Mouse (Mus musculus): ENCODE measurements around the gene Gm14698. TPM values are rescaled to one million over a fixed set of nuclear protein-coding genes. Genes with fewer than 3 reads are reported as not detected.
"Not testable (repeated sequence)": the region's sequence is repeated elsewhere in the genome, so short reads cannot be mapped to it uniquely, and the experiment has no call there.

The Gm14698 gene
- total RNA-seq (2021), result 1 to 10 TPM in 1 of 2 experiments, under 1 TPM in 1; 0.46 to 1.5 TPM
- long read RNA-seq, experiment 1, full-length matches to known transcripts, result 16 of 16 reads
- long read RNA-seq, experiment 1, partial matches to known transcripts, result 0 of 16 reads
- long read RNA-seq, experiment 1, other reads (novel, unspliced or antisense), result 0 of 16 reads
- long read RNA-seq, experiment 2, full-length matches to known transcripts, result 2 of 2 reads
- long read RNA-seq, experiment 2, partial matches to known transcripts, result 0 of 2 reads
- long read RNA-seq, experiment 2, other reads (novel, unspliced or antisense), result 0 of 2 reads

- DNase-seq, result peak in 1 of 2 experiments; percentile 1
Observed at GRCm38 (mm10) chrX:68821059-68821458, at the start of gene Gm14698. Gene Gm14698 (plus strand): TSS chrX:68821093.

GRCm38 (mm10) chrX:68820449-68820848 lies 444 bp upstream of the Gm14698 start:
- DNase-seq, result not testable (repeated sequence)

- DNase-seq, result no peak
Observed at GRCm38 (mm10) chrX:68839548-68840444, 18.9 kb downstream of the Gm14698 start.

GRCm38 (mm10) chrX:68865145-68865544 lies 44.3 kb downstream of the Gm14698 start:
- no peak for DNase-seq

Other genes starting within 250 kb of the Gm14698 start
- 10 to 100 TPM; 48.3 to 49.3 TPM for gene Fmr1, start 142.6 kb upstream of the Gm14698 start, total RNA-seq (2021)
- gene Fmr1nb, start 59.3 kb upstream of the Gm14698 start, total RNA-seq (2021), result under 1 TPM; 0.89 to 0.93 TPM
- gene Gm6812, start 72.0 kb downstream of the Gm14698 start, total RNA-seq (2021), result not detected

All from adrenal gland, postnatal 36 days (tissue).